Mouse (Mus musculus): Measurements from ENCODE around the gene Olfr1466. TPM values are rescaled to one million over a fixed set of nuclear protein-coding genes. Genes with fewer than 3 reads are reported as not detected.

Gene Olfr1466
- not detected in 2 replicates for polyA plus RNA-seq (2016; fragmentation: Nextera tagmentation; extraction: Ambion mirVana)

DNA sequence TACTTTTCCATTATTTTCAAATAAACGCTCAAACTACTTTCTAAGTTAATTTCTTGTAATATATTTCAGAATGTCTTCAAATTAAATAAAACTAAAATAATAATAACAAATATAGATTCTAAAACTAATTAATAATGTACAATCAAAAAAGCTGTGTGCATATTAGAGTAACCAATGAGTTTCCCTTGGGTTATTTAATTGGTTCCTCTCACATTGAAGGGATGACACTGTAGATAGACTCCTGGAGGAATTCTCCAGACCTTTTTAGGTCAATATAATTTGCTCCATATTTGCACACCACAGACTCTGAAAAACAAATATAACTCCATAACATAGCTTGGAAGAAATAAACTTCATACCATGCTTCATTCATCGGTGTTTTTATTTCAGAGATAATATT, at the start of gene Olfr1466:
Gene Olfr1466 (plus strand): TSS at position 301 of the 400 bp plus-strand sequence.
- WGBS: 93% methylated on average over 2 of the region's 2 CpGs

GRCm38 (mm10) chr19:13315441-13315840, 23.2 kb upstream of the Olfr1466 start, which contains the start of gene Olfr1465:
Olfr1465 (minus strand) TSS chr19:13315541.
- no peak within 1 kb of the TSS for H3K4me3 ChIP-seq
- peaks cover 26% of the 10 kb centered on the region for H3K9me3 ChIP-seq (replicated peaks)
- no peak within 1 kb of the TSS for H3K27ac ChIP-seq (replicated peaks)
- no peaks in the 10 kb centered on the region for H3K36me3 ChIP-seq
- DNase-seq (ENCODE audit: low spot score): no peak
- no peaks in the 10 kb centered on the region for H3K4me1 ChIP-seq
- H3K27me3 ChIP-seq (ENCODE audit: low read depth, poor library complexity, severe bottlenecking): no peaks in the 10 kb centered on the region

More for the DNA sequence above, at the start of gene Olfr1466:
- Histone ChIP-seq H3K36me3 (no peaks in the 10 kb centered on the region), H3K4me1 (no peaks in the 10 kb centered on the region), H3K9me3 (replicated peaks) (peaks cover 27% of the 10 kb centered on the region), H3K27me3 (ENCODE audit: low read depth, poor library complexity, severe bottlenecking) (no peaks in the 10 kb centered on the region), H3K4me3 (no peak within 1 kb of the TSS), H3K27ac (replicated peaks) (no peak within 1 kb of the TSS)
- DNase-seq (ENCODE audit: low spot score): no peak

GRCm38 (mm10) chr19:13361936-13362335, 23.3 kb downstream of the Olfr1466 start, which contains the start of gene Olfr1467:
Olfr1467 (plus strand) TSS chr19:13362236.
- Histone ChIP-seq H3K27me3 (ENCODE audit: low read depth, poor library complexity, severe bottlenecking) (no peaks in the 10 kb centered on the region), H3K9me3 (replicated peaks) (peaks cover 37% of the 10 kb centered on the region), H3K36me3 (no peaks in the 10 kb centered on the region), H3K27ac (replicated peaks) (no peak within 1 kb of the TSS), H3K4me1 (no peaks in the 10 kb centered on the region), H3K4me3 (no peak within 1 kb of the TSS)
- no peak for DNase-seq (ENCODE audit: low spot score)
- WGBS: 73% methylated on average over 2 of the region's 2 CpGs

Other genes starting within 250 kb of the Olfr1466 start
- not detected in 2 replicates for gene Olfr1457, start 241.0 kb upstream of the Olfr1466 start, polyA plus RNA-seq (2016; fragmentation: Nextera tagmentation; extraction: Ambion mirVana)
- gene Olfr1458, start 232.1 kb upstream of the Olfr1466 start, polyA plus RNA-seq (2016; fragmentation: Nextera tagmentation; extraction: Ambion mirVana): not detected in 2 replicates
- gene Olfr1459, start 189.3 kb upstream of the Olfr1466 start, polyA plus RNA-seq (2016; fragmentation: Nextera tagmentation; extraction: Ambion mirVana): not detected in 2 replicates
- gene Olfr1461, start 175.9 kb upstream of the Olfr1466 start, polyA plus RNA-seq (2016; fragmentation: Nextera tagmentation; extraction: Ambion mirVana): not detected in 2 replicates
- not detected in 2 replicates for gene Olfr1462, start 153.1 kb upstream of the Olfr1466 start, polyA plus RNA-seq (2016; fragmentation: Nextera tagmentation; extraction: Ambion mirVana)
- gene Olfr1463, start 107.5 kb upstream of the Olfr1466 start, polyA plus RNA-seq (2016; fragmentation: Nextera tagmentation; extraction: Ambion mirVana): not detected in 2 replicates
- gene Olfr1465, start 23.3 kb upstream of the Olfr1466 start, polyA plus RNA-seq (2016; fragmentation: Nextera tagmentation; extraction: Ambion mirVana): not detected in 2 replicates
- not detected in 2 replicates for gene Olfr1467, start 23.4 kb downstream of the Olfr1466 start, polyA plus RNA-seq (2016; fragmentation: Nextera tagmentation; extraction: Ambion mirVana)
- not detected in 2 replicates for gene Olfr1469, start 69.0 kb downstream of the Olfr1466 start, polyA plus RNA-seq (2016; fragmentation: Nextera tagmentation; extraction: Ambion mirVana)
- not detected in 2 replicates for gene Olfr1471, start 104.5 kb downstream of the Olfr1466 start, polyA plus RNA-seq (2016; fragmentation: Nextera tagmentation; extraction: Ambion mirVana)
- gene Olfr1472, start 117.2 kb downstream of the Olfr1466 start, polyA plus RNA-seq (2016; fragmentation: Nextera tagmentation; extraction: Ambion mirVana): not detected in 2 replicates
- gene Olfr1474, start 130.7 kb downstream of the Olfr1466 start, polyA plus RNA-seq (2016; fragmentation: Nextera tagmentation; extraction: Ambion mirVana): not detected in 2 replicates
- gene Olfr1475, start 141.3 kb downstream of the Olfr1466 start, polyA plus RNA-seq (2016; fragmentation: Nextera tagmentation; extraction: Ambion mirVana): not detected in 2 replicates
- gene Olfr1477, start 161.7 kb downstream of the Olfr1466 start, polyA plus RNA-seq (2016; fragmentation: Nextera tagmentation; extraction: Ambion mirVana): not detected in 2 replicates
- gene Olfr1480, start 189.1 kb downstream of the Olfr1466 start, polyA plus RNA-seq (2016; fragmentation: Nextera tagmentation; extraction: Ambion mirVana): not detected in 2 replicates
- not detected in 2 replicates for gene Olfr1484, start 244.6 kb downstream of the Olfr1466 start, polyA plus RNA-seq (2016; fragmentation: Nextera tagmentation; extraction: Ambion mirVana)